Mouse (Mus musculus): ENCODE measurements at regions not wholly inside any gene's neighbourhood (a gene's known extent, or its start where the extent isn't known, plus 50 kb on each side); places are given as distances from the start of the nearest gene placed in this dataset.

GRCm38 (mm10) chr2:117950431-117951336 lies 161.0 kb upstream of the Thbs1 start:
- ATAC-seq (ENCODE audit: low read depth) = no peak
- 54% methylated on average over 5 of the region's 5 CpGs for WGBS (ENCODE audit: insufficient replicate concordance)
- no peak overlapping the region for H3K27ac ChIP-seq (ENCODE audit: low read length)
- H3K4me3 ChIP-seq (ENCODE audit: low read depth, low read length) = no peak overlapping the region
- H3K9ac ChIP-seq (ENCODE audit: low read depth, low read length) = no peak overlapping the region
- no peaks in the 10 kb centered on the region for H3K9me3 ChIP-seq (replicated peaks; ENCODE audit: control insufficient read depth, low read length)
- H3K36me3 ChIP-seq (ENCODE audit: control insufficient read depth, insufficient read depth) = no peaks in the 10 kb centered on the region
- H3K27me3 ChIP-seq (ENCODE audit: control insufficient read depth, insufficient read depth, low read depth, low read length) = no peaks in the 10 kb centered on the region
- no peak overlapping the region for H3K4me2 ChIP-seq (ENCODE audit: low read depth, low read length)
- no peaks in the 10 kb centered on the region for H3K4me1 ChIP-seq (ENCODE audit: control insufficient read depth, low read depth, low read length)

DNA sequence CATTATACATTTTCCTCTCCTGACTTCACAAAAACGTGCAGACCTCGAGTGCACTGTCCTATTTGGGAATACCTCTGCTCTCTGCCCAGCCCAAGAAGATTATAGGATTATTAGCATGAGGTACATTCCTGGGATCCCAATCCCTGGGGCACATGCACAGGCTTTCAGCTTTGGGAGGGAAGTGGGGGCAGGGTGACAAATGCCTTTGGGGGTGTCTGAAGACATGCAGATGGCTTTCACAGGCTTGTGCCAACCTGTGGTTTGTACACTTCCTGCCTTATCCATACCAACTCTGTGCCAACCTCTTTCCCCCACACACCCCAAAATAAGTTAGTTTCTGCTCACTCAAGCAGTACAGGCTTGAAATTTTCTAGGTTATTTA lies 160.3 kb upstream of the Thbs1 start:
- WGBS (ENCODE audit: insufficient replicate concordance) = 46% methylated on average over 2 of the region's 2 CpGs
- Histone ChIP-seq H3K4me1 (ENCODE audit: control insufficient read depth, low read depth, low read length) (no peaks in the 10 kb centered on the region), H3K9ac (ENCODE audit: low read depth, low read length) (no peak overlapping the region), H3K27ac (ENCODE audit: low read length) (no peak overlapping the region), H3K9me3 (replicated peaks; ENCODE audit: control insufficient read depth, low read length) (no peaks in the 10 kb centered on the region), H3K4me3 (ENCODE audit: low read depth, low read length) (no peak overlapping the region), H3K4me2 (ENCODE audit: low read depth, low read length) (no peak overlapping the region), H3K36me3 (ENCODE audit: control insufficient read depth, insufficient read depth) (no peaks in the 10 kb centered on the region), H3K27me3 (ENCODE audit: control insufficient read depth, insufficient read depth, low read depth, low read length) (no peaks in the 10 kb centered on the region)
- ATAC-seq (ENCODE audit: low read depth) = no peak

GRCm38 (mm10) chr2:117958737-117959136 lies 152.9 kb upstream of the Thbs1 start:
- 43% methylated on average over 4 of the region's 4 CpGs for WGBS (ENCODE audit: insufficient replicate concordance)
- H3K9ac ChIP-seq (ENCODE audit: low read depth, low read length) = no peak overlapping the region
- H3K27ac ChIP-seq (ENCODE audit: low read length) = no peak overlapping the region
- H3K4me2 ChIP-seq (ENCODE audit: low read depth, low read length) = no peak overlapping the region
- no peaks in the 10 kb centered on the region for H3K27me3 ChIP-seq (ENCODE audit: control insufficient read depth, insufficient read depth, low read depth, low read length)
- no peak overlapping the region for H3K4me3 ChIP-seq (ENCODE audit: low read depth, low read length)
- ATAC-seq (ENCODE audit: low read depth) = no peak
- no peaks in the 10 kb centered on the region for H3K9me3 ChIP-seq (replicated peaks; ENCODE audit: control insufficient read depth, low read length)
- no peaks in the 10 kb centered on the region for H3K4me1 ChIP-seq (ENCODE audit: control insufficient read depth, low read depth, low read length)
- H3K36me3 ChIP-seq (ENCODE audit: control insufficient read depth, insufficient read depth) = no peaks in the 10 kb centered on the region

DNA sequence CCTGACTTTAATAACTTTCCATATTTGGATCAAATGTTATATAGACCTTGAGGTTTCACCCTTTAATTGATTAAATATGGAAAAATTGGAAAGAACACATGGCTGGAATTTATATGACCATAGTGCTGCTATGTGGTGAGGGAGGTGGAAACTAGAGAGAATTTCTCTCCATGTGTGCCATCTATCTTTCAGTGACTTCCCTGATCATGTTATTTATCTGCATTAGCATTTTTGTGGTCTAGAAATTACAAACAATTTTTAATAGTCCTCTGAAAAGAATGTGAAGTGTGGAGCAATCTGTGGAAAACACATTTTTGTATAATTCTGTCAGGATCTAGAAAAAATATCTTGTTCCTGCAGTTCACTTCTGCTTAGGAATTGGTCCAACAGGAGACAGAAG lies 152.2 kb upstream of the Thbs1 start:
- no peaks in the 10 kb centered on the region for H3K4me1 ChIP-seq (ENCODE audit: control insufficient read depth, low read depth, low read length)
- no peak overlapping the region for H3K4me3 ChIP-seq (ENCODE audit: low read depth, low read length)
- no peaks in the 10 kb centered on the region for H3K36me3 ChIP-seq (ENCODE audit: control insufficient read depth, insufficient read depth)
- H3K4me2 ChIP-seq (ENCODE audit: low read depth, low read length) = no peak overlapping the region
- ATAC-seq (ENCODE audit: low read depth) = no peak
- H3K27me3 ChIP-seq (ENCODE audit: control insufficient read depth, insufficient read depth, low read depth, low read length) = no peaks in the 10 kb centered on the region
- H3K9me3 ChIP-seq (replicated peaks; ENCODE audit: control insufficient read depth, low read length) = no peaks in the 10 kb centered on the region
- H3K9ac ChIP-seq (ENCODE audit: low read depth, low read length) = no peak overlapping the region
- no peak overlapping the region for H3K27ac ChIP-seq (ENCODE audit: low read length)

DNA sequence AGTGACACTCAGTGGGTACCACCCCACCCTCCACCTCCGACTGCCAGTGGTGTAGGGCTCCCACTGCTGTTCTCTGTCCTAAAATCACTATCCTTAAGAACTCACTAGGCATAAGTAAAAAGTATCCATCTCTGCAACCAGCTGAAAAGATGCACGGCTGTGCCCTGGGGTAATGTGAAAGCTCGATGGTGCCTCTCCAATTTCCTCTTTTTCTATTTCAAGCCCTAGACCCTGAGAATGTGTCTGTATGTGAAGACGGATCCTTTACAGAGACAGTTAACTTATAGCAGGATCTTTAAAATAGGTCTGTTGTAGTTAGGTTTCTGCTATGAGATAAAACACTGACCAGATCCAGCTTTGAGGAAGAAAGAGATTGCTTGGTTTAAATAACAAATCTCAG lies 149.1 kb upstream of the Thbs1 start:
- H3K4me3 ChIP-seq (ENCODE audit: low read depth, low read length) = no peak overlapping the region
- no peaks in the 10 kb centered on the region for H3K9me3 ChIP-seq (replicated peaks; ENCODE audit: control insufficient read depth, low read length)
- no peaks in the 10 kb centered on the region for H3K36me3 ChIP-seq (ENCODE audit: control insufficient read depth, insufficient read depth)
- H3K4me1 ChIP-seq (ENCODE audit: control insufficient read depth, low read depth, low read length) = no peaks in the 10 kb centered on the region
- peak overlapping the region; percentile 41 for H3K27ac ChIP-seq (ENCODE audit: low read length)
- WGBS (ENCODE audit: insufficient replicate concordance) = 26% methylated on average over 4 of the region's 4 CpGs
- H3K9ac ChIP-seq (ENCODE audit: low read depth, low read length) = no peak overlapping the region
- no peaks in the 10 kb centered on the region for H3K27me3 ChIP-seq (ENCODE audit: control insufficient read depth, insufficient read depth, low read depth, low read length)
- no peak for ATAC-seq (ENCODE audit: low read depth)
- H3K4me2 ChIP-seq (ENCODE audit: low read depth, low read length) = no peak overlapping the region

DNA sequence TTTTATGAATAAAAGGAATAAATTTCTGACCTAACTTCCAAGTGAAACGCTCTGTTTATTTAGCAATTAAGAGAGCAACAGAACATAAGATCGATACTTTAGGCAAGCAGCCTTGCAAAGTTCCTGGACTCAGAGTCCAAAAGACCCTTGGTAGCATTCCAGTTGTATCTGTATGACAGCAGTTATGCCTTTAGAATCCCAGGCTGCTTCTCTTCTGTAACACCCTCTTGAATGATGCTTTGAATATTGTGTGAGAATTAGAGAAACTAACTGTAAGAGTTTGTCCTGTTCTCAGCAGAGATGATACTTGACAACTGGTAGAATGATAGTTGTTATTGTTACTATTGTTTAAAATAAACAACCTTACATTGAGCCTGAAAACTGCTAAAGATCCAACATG lies 148.2 kb upstream of the Thbs1 start:
- Histone ChIP-seq H3K4me3 (ENCODE audit: low read depth, low read length) (no peak overlapping the region), H3K9ac (ENCODE audit: low read depth, low read length) (no peak overlapping the region), H3K27me3 (ENCODE audit: control insufficient read depth, insufficient read depth, low read depth, low read length) (no peaks in the 10 kb centered on the region), H3K27ac (ENCODE audit: low read length) (no peak overlapping the region), H3K36me3 (ENCODE audit: control insufficient read depth, insufficient read depth) (no peaks in the 10 kb centered on the region), H3K9me3 (replicated peaks; ENCODE audit: control insufficient read depth, low read length) (no peaks in the 10 kb centered on the region), H3K4me2 (ENCODE audit: low read depth, low read length) (no peak overlapping the region), H3K4me1 (ENCODE audit: control insufficient read depth, low read depth, low read length) (no peaks in the 10 kb centered on the region)
- 53% methylated on average over 2 of the region's 2 CpGs for WGBS (ENCODE audit: insufficient replicate concordance)
- ATAC-seq (ENCODE audit: low read depth) = no peak

DNA sequence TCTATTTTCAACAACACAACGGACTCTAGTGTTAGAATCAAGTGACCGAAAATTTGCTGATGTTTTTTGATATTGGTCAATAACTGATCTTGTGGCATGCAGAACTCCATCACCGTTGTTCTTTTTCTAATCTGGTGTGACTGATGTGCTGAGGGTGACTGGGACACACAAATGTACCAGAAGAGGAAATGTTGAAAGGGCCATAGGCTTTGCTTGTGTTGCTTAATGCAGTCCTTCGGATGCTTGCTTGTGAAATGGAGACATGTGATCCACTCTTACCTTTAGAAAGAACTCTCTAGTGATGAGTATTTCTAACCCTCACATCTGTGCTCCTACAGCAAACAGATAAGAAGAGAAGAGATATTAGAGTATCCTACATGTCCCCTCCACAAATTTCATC lies 145.9 kb upstream of the Thbs1 start:
- H3K4me1 ChIP-seq (ENCODE audit: control insufficient read depth, low read depth, low read length) = no peaks in the 10 kb centered on the region
- H3K9me3 ChIP-seq (replicated peaks; ENCODE audit: control insufficient read depth, low read length) = no peaks in the 10 kb centered on the region
- no peak overlapping the region for H3K9ac ChIP-seq (ENCODE audit: low read depth, low read length)
- 58% methylated on average over 4 of the region's 4 CpGs for WGBS (ENCODE audit: insufficient replicate concordance)
- no peak overlapping the region for H3K4me3 ChIP-seq (ENCODE audit: low read depth, low read length)
- no peak for ATAC-seq (ENCODE audit: low read depth)
- H3K4me2 ChIP-seq (ENCODE audit: low read depth, low read length) = no peak overlapping the region
- no peak overlapping the region for H3K27ac ChIP-seq (ENCODE audit: low read length)
- H3K36me3 ChIP-seq (ENCODE audit: control insufficient read depth, insufficient read depth) = no peaks in the 10 kb centered on the region
- no peaks in the 10 kb centered on the region for H3K27me3 ChIP-seq (ENCODE audit: control insufficient read depth, insufficient read depth, low read depth, low read length)

GRCm38 (mm10) chr2:117968731-117969130 lies 142.9 kb upstream of the Thbs1 start:
- H3K4me3 ChIP-seq (ENCODE audit: low read depth, low read length) = no peak overlapping the region
- WGBS (ENCODE audit: insufficient replicate concordance) = 61% methylated on average over 1 of the region's 1 CpGs
- no peaks in the 10 kb centered on the region for H3K9me3 ChIP-seq (replicated peaks; ENCODE audit: control insufficient read depth, low read length)
- H3K9ac ChIP-seq (ENCODE audit: low read depth, low read length) = no peak overlapping the region
- H3K27ac ChIP-seq (ENCODE audit: low read length) = no peak overlapping the region
- no peak for ATAC-seq (ENCODE audit: low read depth)
- H3K36me3 ChIP-seq (ENCODE audit: control insufficient read depth, insufficient read depth) = no peaks in the 10 kb centered on the region
- H3K27me3 ChIP-seq (ENCODE audit: control insufficient read depth, insufficient read depth, low read depth, low read length) = no peaks in the 10 kb centered on the region
- H3K4me1 ChIP-seq (ENCODE audit: control insufficient read depth, low read depth, low read length) = no peaks in the 10 kb centered on the region
- H3K4me2 ChIP-seq (ENCODE audit: low read depth, low read length) = no peak overlapping the region

DNA sequence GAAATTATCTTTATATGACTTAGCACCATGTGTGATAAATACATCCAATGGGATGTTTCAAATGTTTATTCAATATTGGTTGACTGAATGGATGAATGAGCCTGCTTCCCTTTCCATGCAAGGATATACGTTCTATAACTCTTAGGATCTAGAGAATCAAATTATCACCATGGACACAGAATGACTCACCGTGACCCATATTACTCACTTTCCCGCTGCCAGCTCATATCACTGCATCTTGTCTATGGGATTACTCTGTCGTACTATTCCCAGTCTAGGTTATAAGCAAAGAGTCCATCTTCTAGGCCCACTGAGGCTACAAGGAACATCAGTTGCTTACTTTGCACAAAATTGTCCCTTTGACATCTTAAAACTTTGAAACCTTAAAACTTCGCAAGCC lies 141.0 kb upstream of the Thbs1 start:
- ATAC-seq (ENCODE audit: low read depth) = no peak

More for the DNA sequence above, 141.0 kb upstream of the Thbs1 start:
- Histone ChIP-seq H3K4me1 (ENCODE audit: control insufficient read depth, low read depth, low read length) (no peaks in the 10 kb centered on the region), H3K4me2 (ENCODE audit: low read depth, low read length) (no peak overlapping the region), H3K36me3 (ENCODE audit: control insufficient read depth, insufficient read depth) (no peaks in the 10 kb centered on the region), H3K9me3 (replicated peaks; ENCODE audit: control insufficient read depth, low read length) (no peaks in the 10 kb centered on the region), H3K27ac (ENCODE audit: low read length) (no peak overlapping the region), H3K9ac (ENCODE audit: low read depth, low read length) (no peak overlapping the region), H3K4me3 (ENCODE audit: low read depth, low read length) (no peak overlapping the region), H3K27me3 (ENCODE audit: control insufficient read depth, insufficient read depth, low read depth, low read length) (no peaks in the 10 kb centered on the region)
- 73% methylated on average over 5 of the region's 5 CpGs for WGBS (ENCODE audit: insufficient replicate concordance)

Data from liver, embryonic 16.5 days (tissue).